Mouse (Mus musculus) erythroblast, embryonic 14.5 days (primary cell): ENCODE data around the gene Zfp865. TPM values are rescaled to one million over a fixed set of nuclear protein-coding genes. Genes with fewer than 3 reads are reported as not detected.
A peak's percentile ranks its signal among the peaks of the same experiment; 100 is the strongest.

Experiments
- H3K27me3 ChIP-seq: 2 replicates; pipeline ENCODE4 v1.6.1; 2012; ENCODE audit warnings: inconsistent platforms; ENCODE audit not compliant: control insufficient read depth
- H3K36me3 ChIP-seq: 2 replicates; pipeline ENCODE4 v1.6.1; 2012; ENCODE audit warnings: mild to moderate bottlenecking, inconsistent platforms; ENCODE audit not compliant: control insufficient read depth
- H3K4me1 ChIP-seq: 2 replicates; pipeline ENCODE4 v1.6.1; 2012; ENCODE audit warnings: inconsistent platforms; ENCODE audit not compliant: control insufficient read depth
- H3K4me3 ChIP-seq: replicated peaks from 2 replicates; pipeline ENCODE3; 2012; ENCODE audit warnings: moderate library complexity, mild to moderate bottlenecking, inconsistent platforms
- H3K9me3 ChIP-seq: 2 replicates; pipeline ENCODE4 v1.6.1; 2012; ENCODE audit warnings: low read length, inconsistent platforms, mixed read lengths; ENCODE audit not compliant: control insufficient read depth
- GATA1 ChIP-seq: IDR thresholded peaks from 2 replicates; pipeline ENCODE4 v1.6.1; 2012; ENCODE audit warnings: low read length, inconsistent platforms, mixed read lengths
- TAL1 ChIP-seq: IDR thresholded peaks from 3 replicates; pipeline ENCODE4 v1.6.1; 2012; ENCODE audit warnings: low read length, inconsistent platforms, mixed read lengths
- polyA plus RNA-seq: library from polyadenylated mRNA; stranded (reverse); fragments of >175 nt; gene quantifications from 2 replicates; pipeline ENCODE4 v1.2.3, GENCODE M21; 2012

Zfp865 gene
- polyA plus RNA-seq, result 1.7 and 1.8 TPM in 2 replicates

GRCm38 (mm10) chr7:5020000-5020681 is at the start of gene Zfp865, which contains the start of gene Ccdc106:
Zfp865 (plus strand) TSS chr7:5020376.
Ccdc106 (plus strand) TSS chr7:5020553.
- Histone ChIP-seq H3K4me3 (peak within 1 kb of the TSS; percentile 87), H3K36me3 (peaks cover 46% of the 10 kb centered on the region), H3K4me1 (peaks cover 59% of the 10 kb centered on the region), H3K27me3 (no peaks in the 10 kb centered on the region), H3K9me3 (peaks cover 12% of the 10 kb centered on the region)
- no peak for TF ChIP-seq TAL1
- no peak for TF ChIP-seq GATA1

- no peak within 1 kb of the TSS for H3K4me3 ChIP-seq
- TF ChIP-seq GATA1 (no peak), TAL1 (no peak)
- no peaks in the 10 kb centered on the region for H3K4me1 ChIP-seq
- peaks cover 3% of the 10 kb centered on the region for H3K27me3 ChIP-seq
- no peaks in the 10 kb centered on the region for H3K9me3 ChIP-seq
- no peaks in the 10 kb centered on the region for H3K36me3 ChIP-seq
These were observed 49.1 kb upstream of the Zfp865 start, which contains the start of gene Sbk3 for GRCm38 (mm10) chr7:4971068-4971467. Sbk3 (minus strand) TSS chr7:4971168.

GRCm38 (mm10) chr7:4971710-4972109 is 48.5 kb upstream of the Zfp865 start:
- TF ChIP-seq TAL1 (no peak), GATA1 (no peak)

GRCm38 (mm10) chr7:4972321-4973047 is 47.7 kb upstream of the Zfp865 start:
- no peaks in the 10 kb centered on the region for H3K4me1 ChIP-seq
- no peak overlapping the region for H3K4me3 ChIP-seq
- no peaks in the 10 kb centered on the region for H3K36me3 ChIP-seq
- H3K27me3 ChIP-seq, result peaks cover 3% of the 10 kb centered on the region
- TF ChIP-seq TAL1, result no peak
- TF ChIP-seq GATA1, result no peak
- H3K9me3 ChIP-seq, result peaks cover 3% of the 10 kb centered on the region; the same call in 1 of the 2 replicates

More at GRCm38 (mm10) chr7:4971710-4972109, 48.5 kb upstream of the Zfp865 start:
- H3K9me3 ChIP-seq, result peaks cover under 1% of the 10 kb centered on the region; the same call in 1 of the 2 replicates
- H3K4me1 ChIP-seq, result no peaks in the 10 kb centered on the region
- no peaks in the 10 kb centered on the region for H3K36me3 ChIP-seq
- H3K27me3 ChIP-seq, result peaks cover 3% of the 10 kb centered on the region
- H3K4me3 ChIP-seq, result no peak overlapping the region

- no peaks in the 10 kb centered on the region for H3K36me3 ChIP-seq
- TF ChIP-seq TAL1, result no peak
- no peak for TF ChIP-seq GATA1
- peaks cover 3% of the 10 kb centered on the region for H3K27me3 ChIP-seq
- H3K9me3 ChIP-seq, result peaks cover 3% of the 10 kb centered on the region; the same call in 1 of the 2 replicates
- no peaks in the 10 kb centered on the region for H3K4me1 ChIP-seq
- no peak overlapping the region for H3K4me3 ChIP-seq
These were observed 44.7 kb upstream of the Zfp865 start for GRCm38 (mm10) chr7:4975455-4975854.

GRCm38 (mm10) chr7:4976832-4977231 is 43.3 kb upstream of the Zfp865 start:
- Histone ChIP-seq H3K36me3 (no peaks in the 10 kb centered on the region), H3K4me3 (no peak overlapping the region), H3K27me3 (peaks cover 3% of the 10 kb centered on the region), H3K9me3 (peaks cover 3% of the 10 kb centered on the region; the same call in 1 of the 2 replicates), H3K4me1 (no peaks in the 10 kb centered on the region)
- no peak for TF ChIP-seq GATA1
- no peak for TF ChIP-seq TAL1

GRCm38 (mm10) chr7:4988250-4988649 is 31.9 kb upstream of the Zfp865 start:
- peaks cover 4% of the 10 kb centered on the region for H3K9me3 ChIP-seq
- H3K27me3 ChIP-seq, result peaks cover 9% of the 10 kb centered on the region
- no peaks in the 10 kb centered on the region for H3K4me1 ChIP-seq
- peaks cover under 1% of the 10 kb centered on the region; the same call in 1 of the 2 replicates for H3K36me3 ChIP-seq
- no peak for TF ChIP-seq GATA1
- no peak for TF ChIP-seq TAL1
- H3K4me3 ChIP-seq, result no peak overlapping the region

GRCm38 (mm10) chr7:4993347-4993998 is 26.7 kb upstream of the Zfp865 start:
- peaks cover 46% of the 10 kb centered on the region for H3K27me3 ChIP-seq

GRCm38 (mm10) chr7:4993999-4994788 is 26.0 kb upstream of the Zfp865 start:
- no peak for TF ChIP-seq TAL1
- no peak for TF ChIP-seq GATA1
- peaks cover 18% of the 10 kb centered on the region for H3K9me3 ChIP-seq
- no peak overlapping the region for H3K4me3 ChIP-seq
- H3K36me3 ChIP-seq, result peaks cover 5% of the 10 kb centered on the region; the same call in 1 of the 2 replicates
- H3K4me1 ChIP-seq, result no peaks in the 10 kb centered on the region
- H3K27me3 ChIP-seq, result peaks cover 46% of the 10 kb centered on the region

More at GRCm38 (mm10) chr7:4993347-4993998, 26.7 kb upstream of the Zfp865 start:
- peaks cover 18% of the 10 kb centered on the region for H3K9me3 ChIP-seq
- H3K4me3 ChIP-seq, result no peak overlapping the region
- H3K36me3 ChIP-seq, result peaks cover 5% of the 10 kb centered on the region; the same call in 1 of the 2 replicates
- H3K4me1 ChIP-seq, result no peaks in the 10 kb centered on the region
- TF ChIP-seq TAL1, result no peak
- TF ChIP-seq GATA1, result no peak
